Mouse (Mus musculus): ENCODE measurements around the gene Zfp652. TPM values are rescaled to one million over a fixed set of nuclear protein-coding genes. Genes with fewer than 3 reads are reported as not detected.

Zfp652 gene
- polyA plus RNA-seq, 1 experiment from 2014 or later: 20.3 TPM

DNA sequence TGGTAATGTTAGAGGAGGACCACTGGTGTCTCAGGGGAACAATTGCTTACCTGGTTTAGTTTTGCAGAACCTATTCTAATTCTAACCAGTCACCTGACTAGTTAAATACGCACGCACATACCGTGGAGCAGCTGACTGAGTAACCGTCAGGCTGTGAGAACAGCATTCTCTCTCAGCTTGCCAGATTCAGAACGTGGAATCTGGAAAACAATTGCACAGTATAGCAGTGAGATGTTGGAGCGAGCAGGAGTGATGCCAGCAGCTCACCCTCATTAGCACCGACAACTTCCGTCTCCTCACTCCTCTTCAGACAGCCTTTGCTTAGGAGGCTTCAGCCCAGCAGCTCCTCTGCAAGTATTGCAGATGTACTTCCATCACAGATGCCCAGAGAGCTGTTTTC, 3.7 kb downstream of the Zfp652 start:
- Histone ChIP-seq H3K27me3 (replicated peaks; ENCODE audit: low read depth, poor library complexity, severe bottlenecking) (no peaks in the 10 kb centered on the region), H3K36me3 (replicated peaks) (0 out of 2 replicates have a peak, but pooled peaks cover 5% of the 10 kb centered on the region), H3K4me1 (peaks cover 39% of the 10 kb centered on the region), H3K4me3 (no peak overlapping the region), H3K27ac (replicated peaks) (no peak overlapping the region), H3K9me3 (no peaks in the 10 kb centered on the region)
- no peak for DNase-seq (ENCODE audit: low spot score)
- 72% methylated on average over 8 of the region's 8 CpGs for WGBS

- H3K27me3 ChIP-seq (replicated peaks; ENCODE audit: low read depth, poor library complexity, severe bottlenecking): no peaks in the 10 kb centered on the region
- no peak overlapping the region for H3K27ac ChIP-seq (replicated peaks)
- no peak for DNase-seq (ENCODE audit: low spot score)
- H3K36me3 ChIP-seq (replicated peaks): peaks cover 5% of the 10 kb centered on the region; the same call in 1 of the 2 replicates
- WGBS: 90% methylated on average over 3 of the region's 3 CpGs
- H3K4me3 ChIP-seq: no peak overlapping the region
- H3K9me3 ChIP-seq: no peaks in the 10 kb centered on the region
- peaks cover 20% of the 10 kb centered on the region for H3K4me1 ChIP-seq
Measured at GRCm38 (mm10) chr11:95719356-95719755, 6.9 kb downstream of the Zfp652 start.

DNA sequence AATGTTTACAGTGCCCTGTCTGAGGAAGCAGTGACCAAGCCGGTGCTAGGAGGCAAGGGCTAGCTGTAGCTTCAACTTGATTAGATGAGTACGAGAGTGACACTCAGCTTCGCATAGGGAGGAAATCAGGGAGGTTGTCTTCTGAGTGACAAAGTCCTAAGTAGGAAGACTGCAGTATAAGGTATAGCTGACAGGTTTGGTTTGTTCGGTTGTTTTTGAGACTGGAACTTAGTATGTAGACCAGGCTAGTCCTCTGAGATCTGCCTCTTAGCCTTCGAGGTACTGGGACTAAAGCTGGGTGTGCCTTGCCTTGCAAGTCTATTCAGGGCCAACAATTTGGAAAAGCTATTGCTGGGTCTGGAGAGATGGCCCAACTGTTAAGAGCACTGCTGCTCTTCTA, 10.8 kb downstream of the Zfp652 start, which contains the start of gene B130006D01Rik:
B130006D01Rik (plus strand) TSS at position 301 of the 400 bp plus-strand sequence.
- 95% methylated on average over 5 of the region's 5 CpGs for WGBS
- Histone ChIP-seq H3K27ac (replicated peaks) (no peak within 1 kb of the TSS), H3K4me3 (no peak within 1 kb of the TSS), H3K9me3 (no peaks in the 10 kb centered on the region), H3K27me3 (replicated peaks; ENCODE audit: low read depth, poor library complexity, severe bottlenecking) (no peaks in the 10 kb centered on the region), H3K36me3 (replicated peaks) (peaks cover 5% of the 10 kb centered on the region; the same call in 1 of the 2 replicates), H3K4me1 (no peaks in the 10 kb centered on the region)
- DNase-seq (ENCODE audit: low spot score): no peak

- no peak overlapping the region for H3K27ac ChIP-seq (replicated peaks)
- H3K4me1 ChIP-seq: no peaks in the 10 kb centered on the region
- peaks cover 5% of the 10 kb centered on the region; the same call in 1 of the 2 replicates for H3K36me3 ChIP-seq (replicated peaks)
- no peaks in the 10 kb centered on the region for H3K9me3 ChIP-seq
- WGBS: 93% methylated on average over 4 of the region's 4 CpGs
- H3K27me3 ChIP-seq (replicated peaks; ENCODE audit: low read depth, poor library complexity, severe bottlenecking): no peaks in the 10 kb centered on the region
- DNase-seq (ENCODE audit: low spot score): no peak
- H3K4me3 ChIP-seq: no peak overlapping the region
Measured at GRCm38 (mm10) chr11:95724466-95724865, 12.0 kb downstream of the Zfp652 start.

- Histone ChIP-seq H3K36me3 (replicated peaks) (no peaks in the 10 kb centered on the region; the same call in 1 of the 2 replicates), H3K9me3 (no peaks in the 10 kb centered on the region), H3K27me3 (replicated peaks; ENCODE audit: low read depth, poor library complexity, severe bottlenecking) (no peaks in the 10 kb centered on the region), H3K4me3 (no peak overlapping the region), H3K4me1 (no peaks in the 10 kb centered on the region), H3K27ac (replicated peaks) (no peak overlapping the region)
- no peak for DNase-seq (ENCODE audit: low spot score)
- WGBS: 80% methylated on average over 4 of the region's 4 CpGs
Measured at GRCm38 (mm10) chr11:95726156-95726555, 13.7 kb downstream of the Zfp652 start.

GRCm38 (mm10) chr11:95727947-95728346, 15.5 kb downstream of the Zfp652 start:
- 93% methylated on average over 5 of the region's 5 CpGs for WGBS
- H3K4me1 ChIP-seq: no peaks in the 10 kb centered on the region
- H3K36me3 ChIP-seq (replicated peaks): no peaks in the 10 kb centered on the region
- DNase-seq (ENCODE audit: low spot score): no peak
- no peak overlapping the region for H3K27ac ChIP-seq (replicated peaks)
- H3K4me3 ChIP-seq: no peak overlapping the region
- H3K27me3 ChIP-seq (replicated peaks; ENCODE audit: low read depth, poor library complexity, severe bottlenecking): no peaks in the 10 kb centered on the region
- H3K9me3 ChIP-seq: no peaks in the 10 kb centered on the region

- 89% methylated on average over 12 of the region's 12 CpGs for WGBS
- H3K4me1 ChIP-seq: no peaks in the 10 kb centered on the region
- DNase-seq (ENCODE audit: low spot score): no peak
Measured at GRCm38 (mm10) chr11:95728916-95729907, 16.7 kb downstream of the Zfp652 start.

GRCm38 (mm10) chr11:95734485-95734884, 22.0 kb downstream of the Zfp652 start:
- H3K27me3 ChIP-seq (replicated peaks; ENCODE audit: low read depth, poor library complexity, severe bottlenecking): no peaks in the 10 kb centered on the region
- H3K9me3 ChIP-seq: no peaks in the 10 kb centered on the region; the same call in 1 of the 2 replicates
- no peak overlapping the region for H3K27ac ChIP-seq (replicated peaks)
- peaks cover 5% of the 10 kb centered on the region; the same call in 1 of the 2 replicates for H3K36me3 ChIP-seq (replicated peaks)
- no peaks in the 10 kb centered on the region for H3K4me1 ChIP-seq
- H3K4me3 ChIP-seq: no peak overlapping the region
- no peak for DNase-seq (ENCODE audit: low spot score)
- 92% methylated on average over 2 of the region's 2 CpGs for WGBS

More at GRCm38 (mm10) chr11:95728916-95729907, 16.7 kb downstream of the Zfp652 start:
- peaks cover 1% of the 10 kb centered on the region; the same call in 1 of the 2 replicates for H3K36me3 ChIP-seq (replicated peaks)
- H3K9me3 ChIP-seq: no peaks in the 10 kb centered on the region; the same call in 1 of the 2 replicates
- H3K4me3 ChIP-seq: no peak overlapping the region
- no peak overlapping the region for H3K27ac ChIP-seq (replicated peaks)
- no peaks in the 10 kb centered on the region for H3K27me3 ChIP-seq (replicated peaks; ENCODE audit: low read depth, poor library complexity, severe bottlenecking)

DNA sequence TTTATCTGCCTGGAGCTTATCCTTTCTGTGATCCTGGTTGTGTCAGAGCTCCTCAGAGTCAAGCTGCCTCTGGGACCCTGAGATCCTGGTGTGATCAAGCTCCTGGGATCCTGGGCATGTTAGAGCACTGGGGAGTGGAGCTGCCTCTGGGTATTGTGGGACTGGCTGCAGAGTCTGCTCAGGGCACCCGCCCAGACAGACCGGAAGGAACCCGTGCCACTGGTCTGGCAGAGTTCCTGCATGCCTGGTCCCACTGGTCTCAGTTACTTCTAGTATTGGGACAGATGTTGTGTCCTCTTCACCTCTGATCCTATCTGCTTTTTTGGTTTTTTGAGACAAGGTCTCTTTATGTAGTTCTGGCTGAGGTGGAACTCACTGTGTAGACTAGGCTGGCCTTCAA, 25.3 kb downstream of the Zfp652 start:
- DNase-seq (ENCODE audit: low spot score): no peak
- H3K27ac ChIP-seq (replicated peaks): no peak overlapping the region
- WGBS: 89% methylated on average over 3 of the region's 3 CpGs
- H3K9me3 ChIP-seq: no peaks in the 10 kb centered on the region; the same call in 1 of the 2 replicates
- H3K36me3 ChIP-seq (replicated peaks): peaks cover 9% of the 10 kb centered on the region; the same call in 1 of the 2 replicates
- H3K4me3 ChIP-seq: no peak overlapping the region
- H3K4me1 ChIP-seq: no peaks in the 10 kb centered on the region
- H3K27me3 ChIP-seq (replicated peaks; ENCODE audit: low read depth, poor library complexity, severe bottlenecking): no peaks in the 10 kb centered on the region

DNA sequence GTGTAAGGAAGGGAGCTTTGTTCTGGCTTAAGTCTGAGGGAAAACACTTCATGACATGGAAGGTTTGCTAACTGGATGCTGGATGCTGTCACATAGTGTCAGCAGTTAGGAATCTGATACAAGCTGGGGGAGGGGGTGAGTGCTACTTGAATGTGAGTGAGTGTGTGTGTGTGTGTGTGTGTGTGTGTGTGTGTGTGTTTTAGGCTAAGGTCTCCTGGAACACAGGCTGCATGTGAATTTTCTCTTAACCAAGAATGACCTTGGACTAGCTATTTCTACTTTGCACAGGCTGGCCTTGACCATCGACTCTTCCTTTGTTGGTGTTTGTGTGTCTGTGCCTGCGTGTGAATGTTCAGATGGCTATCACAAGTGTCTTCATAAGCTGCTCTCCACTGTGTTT, 32.0 kb downstream of the Zfp652 start:
- Histone ChIP-seq H3K9me3 (no peaks in the 10 kb centered on the region), H3K27me3 (replicated peaks; ENCODE audit: low read depth, poor library complexity, severe bottlenecking) (no peaks in the 10 kb centered on the region), H3K4me1 (no peaks in the 10 kb centered on the region), H3K36me3 (replicated peaks) (peaks cover 27% of the 10 kb centered on the region), H3K27ac (replicated peaks) (no peak overlapping the region), H3K4me3 (no peak overlapping the region)
- 91% methylated on average over 2 of the region's 2 CpGs for WGBS
- no peak for DNase-seq (ENCODE audit: low spot score)

DNA sequence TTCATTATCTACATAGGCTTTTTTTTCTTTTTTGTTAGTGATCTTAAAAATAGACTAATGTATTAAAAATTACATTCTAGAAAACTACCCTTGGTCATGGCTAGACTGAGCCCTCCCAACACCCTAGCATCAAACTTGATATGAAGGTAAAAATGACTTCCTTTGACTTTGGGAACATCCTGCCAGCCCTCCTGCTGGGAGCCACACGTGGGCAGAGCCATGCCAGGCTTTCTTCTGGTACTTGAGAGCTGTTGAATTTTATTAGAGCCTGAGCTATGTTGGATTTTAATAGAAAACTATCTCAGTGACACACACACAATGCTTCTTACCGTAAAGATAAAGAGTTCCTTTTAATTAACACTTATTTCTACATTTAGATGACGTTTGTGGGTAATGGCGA, 34.3 kb downstream of the Zfp652 start:
- Histone ChIP-seq H3K27ac (replicated peaks) (no peak overlapping the region), H3K4me1 (no peaks in the 10 kb centered on the region), H3K27me3 (replicated peaks; ENCODE audit: low read depth, poor library complexity, severe bottlenecking) (no peaks in the 10 kb centered on the region), H3K36me3 (replicated peaks) (peaks cover 44% of the 10 kb centered on the region), H3K4me3 (no peak overlapping the region), H3K9me3 (no peaks in the 10 kb centered on the region)
- no peak for DNase-seq (ENCODE audit: low spot score)
- 86% methylated on average over 4 of the region's 4 CpGs for WGBS

DNA sequence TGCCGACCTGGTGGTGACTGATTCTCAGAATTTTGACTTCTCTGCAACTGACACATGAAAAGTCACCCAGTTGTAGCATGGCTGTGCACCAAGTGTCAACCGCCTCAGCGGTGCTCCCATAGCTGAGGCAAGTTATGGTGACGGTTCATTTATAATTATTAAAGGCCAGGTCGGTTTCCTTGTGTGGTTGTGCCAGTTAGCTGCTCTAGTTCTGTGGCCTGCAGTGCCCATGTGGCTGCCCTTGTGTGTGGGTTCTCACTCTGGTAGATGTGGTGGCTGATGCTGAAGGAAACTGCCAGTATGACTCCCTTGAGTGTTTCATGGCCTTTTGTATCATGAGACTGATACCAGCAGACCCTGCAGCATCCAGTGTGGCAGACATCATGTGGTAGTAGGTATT, 35.9 kb downstream of the Zfp652 start:
- Histone ChIP-seq H3K36me3 (replicated peaks) (peaks cover 47% of the 10 kb centered on the region), H3K9me3 (no peaks in the 10 kb centered on the region), H3K4me1 (no peaks in the 10 kb centered on the region), H3K4me3 (no peak overlapping the region), H3K27ac (replicated peaks) (no peak overlapping the region), H3K27me3 (replicated peaks; ENCODE audit: low read depth, poor library complexity, severe bottlenecking) (no peaks in the 10 kb centered on the region)
- WGBS: 94% methylated on average over 5 of the region's 5 CpGs
- no peak for DNase-seq (ENCODE audit: low spot score)

DNA sequence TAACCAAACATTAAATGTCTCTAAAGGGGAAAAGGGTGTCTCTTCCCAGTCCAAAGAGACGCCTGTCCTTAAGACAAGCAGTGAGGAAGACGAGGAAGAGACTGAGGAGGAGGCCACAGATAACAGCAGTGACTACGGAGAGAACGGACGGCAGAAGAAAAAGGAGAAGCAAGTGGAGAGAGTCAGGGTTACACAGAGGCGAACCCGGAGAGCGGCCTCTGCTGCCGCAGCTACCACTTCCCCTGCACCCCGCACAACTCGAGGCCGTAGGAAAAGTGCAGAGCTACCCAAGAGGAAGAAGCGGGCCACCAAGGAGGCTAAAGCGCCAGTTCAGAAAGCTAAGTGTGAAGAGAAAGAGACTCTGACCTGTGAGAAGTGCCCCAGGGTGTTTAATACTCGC, 37.1 kb downstream of the Zfp652 start:
- 86% methylated on average over 15 of the region's 15 CpGs for WGBS
- Histone ChIP-seq H3K27ac (replicated peaks) (no peak overlapping the region), H3K27me3 (replicated peaks; ENCODE audit: low read depth, poor library complexity, severe bottlenecking) (no peaks in the 10 kb centered on the region), H3K9me3 (no peaks in the 10 kb centered on the region), H3K4me3 (no peak overlapping the region), H3K4me1 (no peaks in the 10 kb centered on the region), H3K36me3 (replicated peaks) (peaks cover 54% of the 10 kb centered on the region)
- no peak for DNase-seq (ENCODE audit: low spot score)
